Mouse (Mus musculus) right cerebral cortex, postnatal 36 days (tissue): Measurements from ENCODE around the gene Gtf3c2.
A peak's percentile ranks its signal among the peaks of the same experiment; 100 is the strongest.
"Not testable (repeated sequence)": the region's sequence is repeated elsewhere in the genome, so short reads cannot be mapped to it uniquely, and the experiment has no call there.

ENCODE experiments used
- DNase-seq, 2 experiments: peaks; one replicate each; pipeline ENCODE4 v3.0.0; 2022; ENCODE audit warnings: low spot score in 2 of 2, mixed read lengths in 1 of 2

Gtf3c2 gene

GRCm38 (mm10) chr5:31179766-31180630 lies at the start of gene Gtf3c2, which contains the start of gene Gm29609:
Gene Gtf3c2, minus strand, starts transcription at chr5:31180144.
Gene Gm29609, minus strand, starts transcription at chr5:31179911.
- DNase-seq, result peak; percentile 96 to 97

DNA sequence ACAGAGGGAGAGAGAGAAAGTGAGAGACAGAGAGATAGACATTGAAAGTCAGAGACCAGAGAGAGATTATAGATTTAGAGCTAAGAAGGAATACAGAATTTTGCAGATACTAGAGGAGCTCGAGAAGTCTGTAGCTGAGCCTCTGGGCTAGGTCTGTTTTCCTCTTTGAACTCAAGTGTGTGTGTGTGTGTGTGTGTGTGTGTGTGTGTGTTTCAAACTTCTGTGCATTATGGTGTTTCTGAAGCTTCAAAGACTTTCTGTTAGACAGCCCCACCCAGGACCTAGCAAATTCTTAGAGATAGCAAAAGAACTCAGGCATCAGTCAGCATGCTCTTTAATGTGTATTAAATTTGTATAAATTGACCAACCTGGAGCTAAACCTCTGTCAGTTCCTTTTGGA lies 46.7 kb upstream of the Gtf3c2 start:
- no peak for DNase-seq

- DNase-seq, result no peak
Measured at GRCm38 (mm10) chr5:31222696-31223095, 42.8 kb upstream of the Gtf3c2 start.

GRCm38 (mm10) chr5:31221304-31221945 lies 41.5 kb upstream of the Gtf3c2 start:
- no peak for DNase-seq

DNA sequence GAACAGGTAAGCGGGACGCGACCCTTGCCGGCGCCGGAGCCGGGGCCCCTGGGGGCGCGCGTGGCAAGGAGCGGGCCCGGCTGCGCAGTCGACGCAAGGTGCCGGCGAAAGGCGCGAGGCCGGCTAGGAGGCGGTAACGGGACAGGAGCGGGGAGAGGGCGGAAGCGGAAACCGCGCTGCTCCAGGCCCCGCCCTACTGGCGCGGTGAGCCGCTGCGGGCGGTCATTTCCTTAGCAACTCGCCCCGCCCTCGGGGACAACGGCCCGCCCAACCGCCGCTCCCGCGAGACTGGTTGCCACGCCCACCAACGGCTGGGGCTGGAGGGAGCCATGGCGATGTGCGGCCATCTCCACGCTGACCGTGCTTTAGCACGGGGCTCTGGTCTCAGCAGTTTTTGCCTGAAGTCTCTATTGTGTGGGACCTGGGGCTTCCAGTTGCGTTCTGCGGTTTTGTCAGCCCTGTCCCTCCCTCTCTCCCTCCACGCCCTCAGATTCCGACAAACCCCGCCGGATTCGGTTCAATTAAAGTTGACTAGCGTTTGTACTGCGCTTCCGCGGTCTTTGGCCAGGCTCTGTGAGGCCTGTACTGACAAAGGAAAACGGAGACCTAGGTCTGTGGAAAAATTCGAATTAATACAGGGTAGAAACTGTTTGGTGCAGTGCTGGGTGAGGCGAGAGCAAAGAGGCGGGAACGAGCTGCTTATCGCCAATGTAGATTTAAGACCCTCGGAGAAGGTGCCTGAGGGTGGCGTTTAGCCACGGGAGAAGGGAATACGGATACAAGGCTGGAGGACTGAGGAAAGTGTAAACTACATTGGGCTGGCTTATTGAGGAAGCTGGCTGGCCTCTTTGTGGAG lies 40.7 kb upstream of the Gtf3c2 start, which contains the start of gene Ppm1g:
Gene Ppm1g, minus strand, starts transcription at position 240 of the 856 bp plus-strand sequence.
- peak; percentile 93 for DNase-seq

- peak in 1 of 2 experiments; percentile 39 for DNase-seq
Measured at GRCm38 (mm10) chr5:31219911-31220447, 40.0 kb upstream of the Gtf3c2 start.

DNA sequence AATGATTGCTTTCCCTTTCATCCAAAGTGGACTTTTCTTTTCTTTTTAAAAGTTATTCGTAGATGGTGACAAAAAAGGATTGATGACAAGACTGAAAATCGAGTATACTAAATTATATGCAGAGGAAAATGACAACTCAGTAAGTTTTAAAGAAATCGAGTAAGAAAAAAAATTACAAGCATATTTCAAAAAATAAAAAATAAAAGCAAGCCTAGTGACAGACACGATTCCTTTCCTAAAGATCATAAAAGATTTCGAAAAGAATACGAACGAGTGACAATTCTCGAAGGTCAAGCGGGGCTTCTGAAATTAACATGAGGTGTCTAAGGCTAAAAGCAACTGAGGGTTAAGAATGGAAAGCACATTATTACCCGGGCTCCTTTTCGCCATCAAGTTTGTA lies 39.5 kb upstream of the Gtf3c2 start:
- no peak for DNase-seq

DNA sequence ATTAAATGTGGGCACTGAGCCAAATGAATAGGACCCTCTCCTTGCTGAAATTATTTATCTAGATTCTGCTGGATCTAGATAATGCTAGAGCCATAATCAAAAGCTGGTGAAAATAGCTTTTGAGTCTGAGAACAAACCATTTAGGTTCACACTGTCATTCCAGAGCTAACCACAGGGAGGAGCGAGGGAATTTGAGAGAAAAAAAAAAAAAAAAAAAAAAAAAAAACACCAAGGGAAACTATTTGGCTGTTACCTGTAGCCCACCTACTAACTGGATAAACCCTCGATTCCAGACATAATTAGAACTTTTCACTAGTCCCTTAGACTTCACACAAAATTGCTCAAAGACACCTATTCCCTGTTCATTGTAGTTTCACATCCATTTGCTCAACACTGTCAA lies 39.1 kb upstream of the Gtf3c2 start:
- no peak for DNase-seq

DNA sequence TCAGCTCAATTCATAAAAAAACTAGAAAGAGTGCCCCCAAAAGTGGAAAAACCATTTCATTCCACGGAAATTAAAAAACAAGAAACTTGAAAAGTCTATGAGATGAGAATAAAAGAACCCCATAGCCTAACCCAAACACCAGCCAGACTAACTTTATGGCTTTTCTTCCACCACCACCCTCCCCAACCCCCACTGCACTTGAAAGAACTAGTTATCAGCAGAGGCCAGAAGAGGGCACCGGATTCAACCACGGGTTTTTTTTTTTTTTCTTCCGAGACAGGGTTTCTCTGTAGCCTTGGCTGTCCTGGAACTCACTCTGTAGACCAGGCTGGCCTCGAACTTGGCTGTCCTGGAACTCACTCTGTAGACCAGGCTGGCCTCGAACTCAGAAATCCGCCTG lies 38.4 kb upstream of the Gtf3c2 start:
- no peak for DNase-seq

GRCm38 (mm10) chr5:31216554-31216953 lies 36.6 kb upstream of the Gtf3c2 start:
- DNase-seq, result not testable (repeated sequence)

GRCm38 (mm10) chr5:31204421-31204820 lies 24.5 kb upstream of the Gtf3c2 start:
- no peak for DNase-seq

DNA sequence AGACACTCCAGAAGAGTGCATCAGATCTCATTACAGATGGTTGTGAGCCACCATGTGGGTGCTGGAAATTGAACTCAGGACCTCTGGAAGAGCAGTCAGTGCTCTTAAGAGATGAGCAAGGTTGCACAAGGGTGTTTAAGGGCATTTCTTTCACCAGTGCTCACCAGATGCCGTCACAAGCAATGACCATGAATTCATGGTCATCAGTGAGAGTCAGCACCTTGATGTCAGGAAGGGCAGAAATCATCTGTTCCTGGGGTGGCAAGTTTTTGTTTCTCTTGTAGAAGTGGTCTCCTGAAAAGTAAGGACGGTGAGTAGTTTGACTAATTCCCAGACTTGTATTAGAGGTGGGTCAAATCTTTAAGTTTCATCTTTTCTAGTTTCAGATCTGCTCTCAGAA lies 23.9 kb upstream of the Gtf3c2 start:
- no peak for DNase-seq

GRCm38 (mm10) chr5:31202933-31203332 lies 23.0 kb upstream of the Gtf3c2 start:
- DNase-seq, result no peak

DNA sequence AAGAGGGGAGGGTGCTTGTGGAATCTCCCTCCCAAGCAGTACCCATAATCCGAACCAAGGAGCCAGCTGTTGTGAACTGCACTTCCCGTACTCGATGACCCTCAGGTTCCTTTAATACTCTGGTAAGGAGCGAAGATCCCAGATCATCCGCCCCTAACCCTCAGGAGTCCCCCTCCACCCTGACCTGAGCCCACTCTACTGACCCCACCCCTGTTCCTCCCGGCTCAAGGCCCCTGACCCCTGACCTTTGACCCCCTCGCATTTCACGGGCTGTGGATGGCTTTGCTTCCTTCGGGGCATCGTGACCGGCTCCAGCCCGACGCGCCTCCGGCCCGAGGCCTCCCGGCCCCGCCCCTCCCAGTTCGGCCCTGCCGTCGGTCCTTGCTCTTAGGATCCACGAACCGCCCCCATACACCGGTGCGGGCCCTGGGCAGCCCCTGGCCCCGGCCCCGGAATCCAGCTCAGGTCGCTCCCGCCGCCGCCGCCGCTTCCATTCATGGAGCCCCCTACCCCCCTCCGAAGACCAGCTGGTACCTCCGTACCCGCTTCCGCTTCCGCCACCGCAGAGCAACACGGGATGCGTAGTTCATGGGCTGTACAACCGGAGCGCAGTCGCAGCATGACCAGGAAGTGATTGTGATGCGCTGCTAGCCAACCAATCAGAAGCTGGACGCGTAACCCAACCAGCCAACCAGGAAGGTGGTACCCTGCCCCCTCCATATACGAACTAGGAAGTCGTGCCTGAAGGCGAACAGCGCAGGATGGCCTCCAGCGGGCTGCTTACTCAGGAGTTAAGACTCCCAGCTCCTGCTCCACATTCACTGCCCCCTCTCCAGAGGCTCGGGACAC lies 22.0 kb upstream of the Gtf3c2 start, which contains the start of gene Zfp513:
Gene Zfp513, minus strand, starts transcription at position 562 of the 849 bp plus-strand sequence.
- peak; percentile 98 to 99 for DNase-seq

GRCm38 (mm10) chr5:31201042-31201741 lies 21.2 kb upstream of the Gtf3c2 start:
- no peak for DNase-seq

GRCm38 (mm10) chr5:31200327-31200768 lies 20.4 kb upstream of the Gtf3c2 start:
- no peak for DNase-seq

DNA sequence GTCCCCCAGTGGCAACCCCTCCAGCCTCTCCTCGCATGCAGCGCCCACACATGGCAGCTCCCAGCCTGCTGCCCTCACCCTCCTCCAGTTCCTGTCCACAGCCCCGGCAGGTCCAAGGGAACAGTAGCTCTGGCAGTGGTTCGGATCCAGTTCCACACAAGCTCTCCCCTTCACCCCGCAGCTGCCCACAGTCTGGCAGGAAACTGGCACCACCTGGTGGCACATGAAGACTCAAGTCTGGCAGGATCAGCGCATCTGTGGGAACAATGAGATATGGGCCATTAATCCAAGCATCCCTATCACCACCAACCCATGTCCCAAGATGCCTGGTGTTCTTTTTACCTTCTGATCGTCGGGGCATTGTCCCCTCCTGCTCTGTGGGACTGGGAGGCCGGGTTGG lies 19.9 kb upstream of the Gtf3c2 start:
- DNase-seq, result no peak

- no peak for DNase-seq
Measured at GRCm38 (mm10) chr5:31199321-31199892, 19.5 kb upstream of the Gtf3c2 start.

GRCm38 (mm10) chr5:31198616-31199320 lies 18.8 kb upstream of the Gtf3c2 start:
- DNase-seq, result no peak
